Mouse (Mus musculus) urinary bladder, postnatal 4 days (tissue): Measurements from ENCODE around the gene Tmc1.

Source experiments
- DNase-seq, 2 experiments: peaks; one replicate each; pipeline ENCODE4 v3.0.0; 2021 to 2022; ENCODE audit warnings: low spot score in 2 of 2

Tmc1 gene

GRCm38 (mm10) chr19:20953874-20954273, at the start of gene Tmc1:
Gene Tmc1, minus strand, starts transcription at chr19:20954202.
- DNase-seq: no peak

- DNase-seq: no peak
Measured at GRCm38 (mm10) chr19:21001552-21001951, 47.5 kb upstream of the Tmc1 start.

- no peak for DNase-seq
Measured at GRCm38 (mm10) chr19:20979244-20979643, 25.2 kb upstream of the Tmc1 start.

GRCm38 (mm10) chr19:20978148-20978547, 24.1 kb upstream of the Tmc1 start:
- DNase-seq: no peak

- DNase-seq: no peak
Measured at GRCm38 (mm10) chr19:20971926-20972325, 17.9 kb upstream of the Tmc1 start.

GRCm38 (mm10) chr19:20954815-20955214, 813 bp upstream of the Tmc1 start:
- no peak for DNase-seq

- DNase-seq: no peak
Measured at GRCm38 (mm10) chr19:20944446-20944845, 9.6 kb downstream of the Tmc1 start.

GRCm38 (mm10) chr19:20924282-20924681, 29.7 kb downstream of the Tmc1 start:
- DNase-seq: no peak

GRCm38 (mm10) chr19:20923336-20924211, 30.4 kb downstream of the Tmc1 start:
- no peak for DNase-seq

- DNase-seq: no peak
Measured at GRCm38 (mm10) chr19:20918241-20918640, 35.8 kb downstream of the Tmc1 start.

GRCm38 (mm10) chr19:20915151-20915550, 38.9 kb downstream of the Tmc1 start:
- no peak for DNase-seq

- DNase-seq: no peak
Measured at GRCm38 (mm10) chr19:20910356-20910755, 43.6 kb downstream of the Tmc1 start.

GRCm38 (mm10) chr19:20881205-20881604, 72.8 kb downstream of the Tmc1 start:
- DNase-seq: no peak

- DNase-seq: no peak
Measured at GRCm38 (mm10) chr19:20875881-20876280, 78.1 kb downstream of the Tmc1 start.

- no peak for DNase-seq
Measured at GRCm38 (mm10) chr19:20861779-20862178, 92.2 kb downstream of the Tmc1 start.

- DNase-seq: no peak
Measured at GRCm38 (mm10) chr19:20860270-20860669, 93.7 kb downstream of the Tmc1 start.

- DNase-seq: no peak
Measured at GRCm38 (mm10) chr19:20857819-20858218, 96.2 kb downstream of the Tmc1 start.

GRCm38 (mm10) chr19:20848906-20849305, 105.1 kb downstream of the Tmc1 start:
- DNase-seq: no peak

GRCm38 (mm10) chr19:20847476-20848073, 106.4 kb downstream of the Tmc1 start:
- DNase-seq: no peak

- no peak for DNase-seq
Measured at GRCm38 (mm10) chr19:20837422-20837821, 116.6 kb downstream of the Tmc1 start.

- DNase-seq: no peak
Measured at GRCm38 (mm10) chr19:20836055-20836845, 117.8 kb downstream of the Tmc1 start.

GRCm38 (mm10) chr19:20834895-20835294, 119.1 kb downstream of the Tmc1 start:
- DNase-seq: no peak
